Mouse (Mus musculus): ENCODE measurements around the gene Zfp420.

The Zfp420 gene

GRCm38 (mm10) chr7:29829804-29830203, 30.0 kb upstream of the Zfp420 start:
- Histone ChIP-seq H3K9me3 (ENCODE audit: low read length) (peaks cover 7% of the 10 kb centered on the region; the same call in 1 of the 2 replicates), H3K4me3 (replicated peaks; ENCODE audit: low read length) (no peak overlapping the region)
- TF ChIP-seq CTCF (conservative IDR thresholded peaks at IDR 0.05; ENCODE audit: low read length) (no peak), POU5F1 (IDR thresholded peaks at IDR 0.05; ENCODE audit: borderline replicate concordance, low read length) (no peak), NANOG (IDR thresholded peaks at IDR 0.05; ENCODE audit: borderline replicate concordance, low read length) (no peak)

GRCm38 (mm10) chr7:29836816-29837215, 23.0 kb upstream of the Zfp420 start:
- TF ChIP-seq CTCF (conservative IDR thresholded peaks at IDR 0.05; ENCODE audit: low read length) (no peak), POU5F1 (IDR thresholded peaks at IDR 0.05; ENCODE audit: borderline replicate concordance, low read length) (no peak), NANOG (IDR thresholded peaks at IDR 0.05; ENCODE audit: borderline replicate concordance, low read length) (no peak)
- Histone ChIP-seq H3K36me3 (ENCODE audit: insufficient read depth, low read length) (peaks cover 4% of the 10 kb centered on the region; the same call in 1 of the 2 replicates), H3K9me3 (ENCODE audit: low read length) (no peaks in the 10 kb centered on the region; the same call in 1 of the 2 replicates), H3K27me3 (ENCODE audit: insufficient read depth, low read length) (no peaks in the 10 kb centered on the region), H3K4me3 (replicated peaks; ENCODE audit: low read length) (no peak overlapping the region), H3K4me1 (replicated peaks; ENCODE audit: low read depth, low read length) (peaks cover 6% of the 10 kb centered on the region)

More at GRCm38 (mm10) chr7:29829804-29830203, 30.0 kb upstream of the Zfp420 start:
- peaks cover 4% of the 10 kb centered on the region; the same call in 1 of the 2 replicates for H3K4me1 ChIP-seq (replicated peaks; ENCODE audit: low read depth, low read length)
- H3K36me3 ChIP-seq (ENCODE audit: insufficient read depth, low read length): peaks cover 52% of the 10 kb centered on the region
- no peaks in the 10 kb centered on the region for H3K27me3 ChIP-seq (ENCODE audit: insufficient read depth, low read length)

GRCm38 (mm10) chr7:29839256-29839655, 20.5 kb upstream of the Zfp420 start:
- H3K27me3 ChIP-seq (ENCODE audit: insufficient read depth, low read length): no peaks in the 10 kb centered on the region
- peaks cover 13% of the 10 kb centered on the region for H3K4me1 ChIP-seq (replicated peaks; ENCODE audit: low read depth, low read length)
- H3K36me3 ChIP-seq (ENCODE audit: insufficient read depth, low read length): peaks cover 11% of the 10 kb centered on the region
- no peaks in the 10 kb centered on the region; the same call in 1 of the 2 replicates for H3K9me3 ChIP-seq (ENCODE audit: low read length)
- TF ChIP-seq CTCF (conservative IDR thresholded peaks at IDR 0.05; ENCODE audit: low read length) (no peak), POU5F1 (IDR thresholded peaks at IDR 0.05; ENCODE audit: borderline replicate concordance, low read length) (no peak), NANOG (IDR thresholded peaks at IDR 0.05; ENCODE audit: borderline replicate concordance, low read length) (no peak)
- H3K4me3 ChIP-seq (replicated peaks; ENCODE audit: low read length): no peak overlapping the region

DNA sequence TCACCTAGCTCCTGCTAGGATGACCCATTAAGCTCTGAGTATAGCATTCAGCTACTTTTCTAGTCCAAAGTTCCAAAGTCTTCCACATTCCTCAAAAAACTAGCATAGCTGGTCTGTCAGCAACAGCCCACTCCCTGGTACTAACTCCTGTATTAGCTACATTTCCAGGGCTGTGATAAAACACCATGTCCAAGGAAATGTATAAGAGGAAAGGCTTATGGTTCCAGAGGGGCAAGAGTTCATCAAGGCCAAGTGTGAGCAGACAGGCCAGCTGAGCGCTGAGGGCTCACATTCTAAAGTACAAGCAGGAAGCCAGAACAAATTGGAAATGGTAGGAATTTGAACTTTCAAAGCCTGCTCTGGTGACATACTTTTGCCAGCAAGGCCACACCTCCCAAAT, 17.7 kb upstream of the Zfp420 start:
- TF ChIP-seq CTCF (conservative IDR thresholded peaks at IDR 0.05; ENCODE audit: low read length) (no peak), NANOG (IDR thresholded peaks at IDR 0.05; ENCODE audit: borderline replicate concordance, low read length) (no peak), POU5F1 (IDR thresholded peaks at IDR 0.05; ENCODE audit: borderline replicate concordance, low read length) (no peak)
- no peaks in the 10 kb centered on the region for H3K27me3 ChIP-seq (ENCODE audit: insufficient read depth, low read length)
- H3K9me3 ChIP-seq (ENCODE audit: low read length): no peaks in the 10 kb centered on the region; the same call in 1 of the 2 replicates
- no peak overlapping the region for H3K4me3 ChIP-seq (replicated peaks; ENCODE audit: low read length)
- H3K36me3 ChIP-seq (ENCODE audit: insufficient read depth, low read length): peaks cover 38% of the 10 kb centered on the region
- H3K4me1 ChIP-seq (replicated peaks; ENCODE audit: low read depth, low read length): peaks cover 6% of the 10 kb centered on the region; the same call in 1 of the 2 replicates

GRCm38 (mm10) chr7:29844616-29845015, 15.2 kb upstream of the Zfp420 start:
- H3K27me3 ChIP-seq (ENCODE audit: insufficient read depth, low read length): no peaks in the 10 kb centered on the region
- peaks cover 6% of the 10 kb centered on the region; the same call in 1 of the 2 replicates for H3K4me1 ChIP-seq (replicated peaks; ENCODE audit: low read depth, low read length)
- H3K9me3 ChIP-seq (ENCODE audit: low read length): no peaks in the 10 kb centered on the region; the same call in 1 of the 2 replicates
- peaks cover 61% of the 10 kb centered on the region for H3K36me3 ChIP-seq (ENCODE audit: insufficient read depth, low read length)
- TF ChIP-seq NANOG (IDR thresholded peaks at IDR 0.05; ENCODE audit: borderline replicate concordance, low read length) (no peak), POU5F1 (IDR thresholded peaks at IDR 0.05; ENCODE audit: borderline replicate concordance, low read length) (no peak), CTCF (conservative IDR thresholded peaks at IDR 0.05; ENCODE audit: low read length) (no peak)
- no peak overlapping the region for H3K4me3 ChIP-seq (replicated peaks; ENCODE audit: low read length)

DNA sequence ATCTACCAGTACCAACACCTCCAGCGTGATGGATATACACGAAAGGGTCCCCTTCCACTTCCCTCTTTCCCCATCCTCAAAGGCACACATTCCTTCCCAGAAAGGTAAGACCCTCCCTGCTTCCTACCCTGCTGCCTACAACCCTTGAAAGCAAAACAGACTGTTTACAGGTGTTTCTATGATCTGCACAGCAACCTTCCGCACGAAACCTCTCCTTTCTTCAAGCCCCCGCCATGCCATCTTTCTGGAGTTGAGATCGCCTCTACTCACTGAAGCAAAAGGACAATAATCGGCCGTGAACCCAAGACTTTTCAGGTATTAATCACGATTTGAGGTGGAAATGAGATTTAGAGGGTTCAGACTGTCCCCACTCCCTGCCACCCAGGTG, 7.0 kb upstream of the Zfp420 start:
- Histone ChIP-seq H3K4me3 (replicated peaks; ENCODE audit: low read length) (peak overlapping the region; percentile 90), H3K27me3 (ENCODE audit: insufficient read depth, low read length) (no peaks in the 10 kb centered on the region), H3K36me3 (ENCODE audit: insufficient read depth, low read length) (peaks cover 33% of the 10 kb centered on the region), H3K9me3 (ENCODE audit: low read length) (peaks cover 11% of the 10 kb centered on the region), H3K4me1 (replicated peaks; ENCODE audit: low read depth, low read length) (peaks cover 15% of the 10 kb centered on the region)
- TF ChIP-seq NANOG (IDR thresholded peaks at IDR 0.05; ENCODE audit: borderline replicate concordance, low read length) (no peak), CTCF (conservative IDR thresholded peaks at IDR 0.05; ENCODE audit: low read length) (no peak), POU5F1 (IDR thresholded peaks at IDR 0.05; ENCODE audit: borderline replicate concordance, low read length) (no peak)

DNA sequence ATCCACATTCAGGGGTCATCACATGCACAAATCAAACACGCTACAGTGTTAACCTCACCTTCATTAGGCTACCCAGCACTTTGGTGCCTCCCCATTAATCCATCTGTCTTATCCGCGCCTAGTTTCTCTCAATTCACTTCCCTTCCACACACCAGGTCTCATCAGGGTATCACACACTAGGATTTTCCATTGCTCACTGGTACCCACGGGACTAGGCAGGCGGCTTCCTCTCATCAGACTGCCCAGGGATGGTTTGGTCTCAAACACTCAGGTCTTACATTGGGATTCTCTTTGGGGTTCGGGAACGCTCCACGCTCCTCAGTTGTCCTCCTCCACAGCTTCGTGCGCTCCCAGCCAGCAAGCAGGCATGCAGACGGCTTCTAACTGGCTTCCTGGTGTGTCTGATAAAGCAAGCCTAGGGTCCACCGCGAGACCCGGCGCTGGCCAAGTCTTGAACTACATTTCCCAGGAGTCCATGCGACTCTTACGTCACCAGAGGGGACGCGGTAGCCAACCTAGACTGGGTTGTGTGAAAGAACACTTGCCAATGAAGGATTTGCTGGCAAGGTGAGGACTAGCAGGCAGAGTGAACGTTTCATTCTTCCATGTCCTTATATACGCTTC, 6.4 kb upstream of the Zfp420 start, which contains the start of gene Zfp940:
TSS of gene Zfp940 (minus strand) at position 451 of the 624 bp plus-strand sequence.
- H3K36me3 ChIP-seq (ENCODE audit: insufficient read depth, low read length): peaks cover 29% of the 10 kb centered on the region
- no peaks in the 10 kb centered on the region for H3K27me3 ChIP-seq (ENCODE audit: insufficient read depth, low read length)
- H3K4me3 ChIP-seq (replicated peaks; ENCODE audit: low read length): peak within 1 kb of the TSS; percentile 90
- H3K9me3 ChIP-seq (ENCODE audit: low read length): peaks cover 11% of the 10 kb centered on the region
- peaks cover 15% of the 10 kb centered on the region for H3K4me1 ChIP-seq (replicated peaks; ENCODE audit: low read depth, low read length)
- TF ChIP-seq CTCF (conservative IDR thresholded peaks at IDR 0.05; ENCODE audit: low read length) (no peak), NANOG (IDR thresholded peaks at IDR 0.05; ENCODE audit: borderline replicate concordance, low read length) (no peak), POU5F1 (IDR thresholded peaks at IDR 0.05; ENCODE audit: borderline replicate concordance, low read length) (no peak)

- Histone ChIP-seq H3K27me3 (ENCODE audit: insufficient read depth, low read length) (no peaks in the 10 kb centered on the region), H3K36me3 (ENCODE audit: insufficient read depth, low read length) (peaks cover 11% of the 10 kb centered on the region), H3K9me3 (ENCODE audit: low read length) (no peaks in the 10 kb centered on the region), H3K4me3 (replicated peaks; ENCODE audit: low read length) (no peak overlapping the region), H3K4me1 (replicated peaks; ENCODE audit: low read depth, low read length) (peaks cover 35% of the 10 kb centered on the region)
- TF ChIP-seq NANOG (IDR thresholded peaks at IDR 0.05; ENCODE audit: borderline replicate concordance, low read length): no peak
- TF ChIP-seq POU5F1 (IDR thresholded peaks at IDR 0.05; ENCODE audit: borderline replicate concordance, low read length): no peak
- TF ChIP-seq CTCF (conservative IDR thresholded peaks at IDR 0.05; ENCODE audit: low read length): peak; percentile 73
These were observed 1.9 kb downstream of the Zfp420 start for GRCm38 (mm10) chr7:29861660-29862059.
